Mouse (Mus musculus): ENCODE data around the gene Shc1.
A peak's percentile ranks its signal among the peaks of the same experiment; 100 is the strongest.
"Not testable (repeated sequence)": the region's sequence is repeated elsewhere in the genome, so short reads cannot be mapped to it uniquely, and the experiment has no call there.

Shc1 gene

DNA sequence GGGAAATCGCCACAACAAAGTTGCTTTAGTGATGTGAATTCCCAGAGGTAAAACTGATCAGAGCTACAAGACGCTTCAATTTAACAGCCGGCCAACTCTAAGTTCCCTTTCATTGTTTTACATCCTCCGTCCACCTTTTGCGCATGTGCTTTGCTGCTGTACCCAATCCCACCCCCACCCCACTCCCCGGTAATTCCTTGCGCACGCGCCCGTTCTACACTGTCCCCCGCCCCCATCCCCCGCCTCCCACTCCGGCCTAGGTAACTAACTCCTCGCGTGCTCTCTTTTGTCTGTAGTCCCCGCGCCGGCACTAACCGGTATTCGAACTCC lies 438 bp upstream of the Shc1 start:
- no peak for DNase-seq (ENCODE audit: low read depth in 1 of 2, low spot score in 2 of 2)

DNA sequence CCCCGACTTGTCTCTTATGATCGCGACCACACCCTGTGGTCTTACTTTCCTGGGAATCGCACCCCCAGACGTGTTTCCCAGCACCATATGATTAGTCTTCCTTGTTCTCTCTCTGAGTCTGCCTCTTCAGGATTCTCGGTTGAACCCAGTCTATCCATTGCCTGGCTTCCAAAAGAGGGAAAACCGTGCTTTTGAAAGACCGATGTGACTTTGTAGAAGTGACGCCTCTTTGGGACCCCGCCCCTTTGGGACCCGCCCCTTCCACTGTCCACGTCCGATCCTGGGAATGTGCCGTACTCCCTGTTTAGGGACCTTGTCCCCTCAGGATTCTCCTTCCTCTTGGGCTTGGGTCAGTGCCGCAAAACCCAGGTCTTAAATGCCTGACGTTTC lies 613 bp downstream of the Shc1 start:
- DNase-seq (ENCODE audit: low read depth in 1 of 2, low spot score in 2 of 2): no peak

DNA sequence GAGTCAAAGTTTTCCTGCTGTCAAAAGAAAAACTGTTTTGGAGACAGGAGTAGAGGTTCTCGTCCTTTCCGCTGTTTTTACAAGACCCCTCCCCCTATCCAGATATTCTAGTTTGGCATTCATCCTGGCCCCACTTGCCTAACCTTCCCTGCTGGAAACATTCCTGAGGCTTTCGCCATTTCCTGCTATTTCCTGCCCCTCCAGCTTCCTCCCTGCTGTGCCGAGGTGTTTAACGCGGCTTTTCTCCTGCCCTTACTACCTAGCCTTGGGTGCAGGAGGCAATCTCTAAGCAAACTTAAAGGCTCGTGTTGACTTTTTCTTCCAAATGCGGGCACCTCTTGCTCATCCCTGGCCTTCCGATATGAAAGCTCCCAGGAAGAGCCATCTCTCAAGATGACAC lies 1.3 kb downstream of the Shc1 start:
- no peak for DNase-seq (ENCODE audit: low read depth in 1 of 2, low spot score in 2 of 2)

DNA sequence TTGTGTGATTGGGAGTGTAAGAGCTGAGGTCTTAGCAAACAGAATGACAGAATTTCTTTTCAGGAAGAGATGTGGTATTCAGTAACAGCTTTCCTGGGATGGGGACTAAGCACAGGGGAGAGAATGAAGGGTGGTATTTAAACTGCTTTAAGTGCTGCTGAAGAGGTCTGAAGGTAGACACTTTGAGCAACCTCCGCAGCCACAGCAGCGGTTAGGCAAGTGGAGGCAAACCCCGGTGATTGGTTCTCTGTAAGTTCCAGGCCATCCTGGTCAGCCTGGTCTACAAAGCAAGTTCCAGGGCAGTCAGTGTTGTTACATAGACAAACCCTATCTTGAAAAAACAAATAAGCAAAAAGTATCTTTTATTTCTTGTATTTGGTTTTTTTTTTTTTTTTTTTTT lies 1.7 kb downstream of the Shc1 start:
- DNase-seq (ENCODE audit: low read depth in 1 of 2, low spot score in 2 of 2): no peak

DNA sequence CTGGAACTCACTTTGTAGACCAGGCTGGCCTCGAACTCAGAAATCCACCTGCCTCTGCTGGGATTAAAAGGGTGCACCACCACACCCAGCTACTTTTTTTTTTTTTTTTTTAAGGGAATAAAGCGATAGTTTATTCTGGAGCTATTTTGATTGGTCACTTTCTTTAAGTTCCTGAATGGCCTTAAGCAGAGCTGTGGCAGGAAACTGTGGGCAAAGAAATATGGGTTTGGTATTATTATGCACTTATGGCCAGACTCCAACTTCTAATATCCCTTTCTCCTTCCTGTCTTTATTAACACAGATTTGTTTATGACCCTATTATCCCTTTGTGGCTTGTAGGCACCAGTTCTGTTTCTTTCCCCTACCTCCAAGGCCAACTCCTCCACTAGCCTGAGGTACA lies 2.2 kb downstream of the Shc1 start:
- no peak for DNase-seq (ENCODE audit: low read depth in 1 of 2, low spot score in 2 of 2)

DNA sequence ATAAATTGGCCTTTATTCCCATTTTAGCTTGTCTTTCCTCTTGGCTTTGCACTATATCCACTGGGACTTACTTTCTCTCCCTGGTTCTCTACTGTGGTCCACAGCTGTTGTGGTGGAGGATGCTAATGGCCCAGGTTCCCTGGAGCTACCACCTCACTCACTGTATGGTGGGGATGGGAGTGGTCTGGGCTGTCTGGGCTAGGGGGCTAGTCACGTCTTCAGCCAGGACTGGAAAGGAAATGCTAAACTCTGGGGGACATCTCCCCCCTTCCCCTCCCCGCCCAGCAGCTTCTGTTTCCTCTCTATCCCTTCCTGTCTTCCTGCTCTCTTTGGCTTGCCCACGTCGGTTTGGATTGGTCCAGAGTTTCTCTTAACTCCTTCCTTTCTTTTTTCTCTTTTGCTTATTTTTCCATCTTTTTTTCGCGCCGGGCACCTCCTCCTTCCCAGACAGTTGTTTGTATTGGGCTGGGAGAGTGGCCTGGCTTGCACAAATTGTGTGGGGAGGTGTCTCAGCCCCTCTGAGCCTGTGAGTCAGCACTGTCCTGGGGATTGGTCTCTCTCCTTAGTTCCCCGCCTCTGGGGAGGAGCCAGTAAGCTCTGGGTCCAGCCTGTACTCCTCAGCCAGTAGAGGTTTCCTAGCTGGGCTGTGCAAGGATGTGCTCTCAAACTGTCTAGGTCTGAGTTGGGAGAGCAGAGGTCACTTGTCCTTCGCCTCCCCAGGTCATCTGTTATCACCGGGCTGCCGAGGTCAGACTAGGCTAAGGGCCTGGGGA lies 2.9 kb downstream of the Shc1 start:
- DNase-seq (ENCODE audit: low read depth in 1 of 2, low spot score in 2 of 2): no peak

DNA sequence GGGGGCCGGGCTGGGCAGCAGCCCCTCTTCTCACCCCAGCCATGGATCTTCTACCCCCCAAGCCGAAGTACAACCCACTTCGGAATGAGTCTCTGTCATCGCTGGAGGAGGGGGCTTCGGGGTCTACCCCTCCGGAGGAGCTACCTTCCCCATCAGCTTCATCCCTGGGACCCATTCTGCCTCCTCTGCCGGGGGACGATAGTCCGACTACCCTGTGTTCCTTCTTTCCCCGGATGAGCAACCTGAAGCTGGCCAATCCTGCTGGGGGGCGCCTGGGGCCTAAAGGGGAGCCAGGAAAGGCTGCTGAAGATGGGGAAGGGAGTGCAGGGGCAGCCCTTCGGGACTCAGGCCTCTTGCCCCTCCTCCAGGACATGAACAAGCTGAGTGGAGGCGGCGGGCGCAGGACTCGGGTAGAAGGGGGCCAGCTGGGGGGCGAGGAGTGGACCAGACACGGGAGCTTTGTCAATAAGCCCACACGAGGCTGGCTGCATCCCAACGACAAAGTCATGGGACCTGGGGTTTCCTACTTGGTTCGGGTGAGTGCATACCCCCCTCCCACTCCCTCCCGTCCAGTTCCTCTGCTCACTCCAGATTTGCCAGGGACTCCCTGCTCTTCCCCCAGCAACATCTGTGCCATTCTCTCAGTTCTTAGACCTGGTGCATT lies 3.7 kb downstream of the Shc1 start:
- no peak for DNase-seq (ENCODE audit: low read depth in 1 of 2, low spot score in 2 of 2)

DNA sequence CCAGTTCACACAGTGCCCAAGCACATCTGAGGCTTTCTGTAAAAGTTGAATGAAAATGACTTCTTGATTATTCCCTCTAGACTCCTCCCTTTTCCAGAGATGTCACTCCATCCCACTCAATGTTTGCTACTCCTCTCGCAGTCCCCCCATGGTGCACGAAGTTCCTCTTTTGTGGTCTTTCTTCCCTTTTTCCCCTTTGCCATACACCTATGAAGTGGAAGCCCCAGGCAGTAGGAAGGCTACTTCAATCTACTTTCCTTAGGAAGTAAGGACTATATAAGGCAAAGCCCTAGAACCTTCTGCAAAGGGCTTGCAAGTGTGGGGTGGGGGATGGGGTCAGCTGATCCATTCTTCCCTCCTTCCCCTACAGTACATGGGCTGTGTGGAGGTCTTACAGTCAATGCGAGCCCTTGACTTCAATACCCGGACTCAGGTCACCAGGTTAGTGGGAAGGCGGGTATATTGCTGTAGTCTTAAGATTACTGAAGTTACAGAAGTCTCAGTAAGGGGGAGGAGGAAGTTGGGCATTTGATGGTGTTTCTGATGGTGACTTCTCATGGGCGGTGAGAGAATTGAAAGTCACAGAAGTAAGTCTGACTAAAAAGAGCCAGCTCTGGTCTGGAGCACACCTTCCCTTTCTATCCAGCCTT lies 4.4 kb downstream of the Shc1 start:
- DNase-seq (ENCODE audit: low read depth in 1 of 2, low spot score in 2 of 2): no peak

DNA sequence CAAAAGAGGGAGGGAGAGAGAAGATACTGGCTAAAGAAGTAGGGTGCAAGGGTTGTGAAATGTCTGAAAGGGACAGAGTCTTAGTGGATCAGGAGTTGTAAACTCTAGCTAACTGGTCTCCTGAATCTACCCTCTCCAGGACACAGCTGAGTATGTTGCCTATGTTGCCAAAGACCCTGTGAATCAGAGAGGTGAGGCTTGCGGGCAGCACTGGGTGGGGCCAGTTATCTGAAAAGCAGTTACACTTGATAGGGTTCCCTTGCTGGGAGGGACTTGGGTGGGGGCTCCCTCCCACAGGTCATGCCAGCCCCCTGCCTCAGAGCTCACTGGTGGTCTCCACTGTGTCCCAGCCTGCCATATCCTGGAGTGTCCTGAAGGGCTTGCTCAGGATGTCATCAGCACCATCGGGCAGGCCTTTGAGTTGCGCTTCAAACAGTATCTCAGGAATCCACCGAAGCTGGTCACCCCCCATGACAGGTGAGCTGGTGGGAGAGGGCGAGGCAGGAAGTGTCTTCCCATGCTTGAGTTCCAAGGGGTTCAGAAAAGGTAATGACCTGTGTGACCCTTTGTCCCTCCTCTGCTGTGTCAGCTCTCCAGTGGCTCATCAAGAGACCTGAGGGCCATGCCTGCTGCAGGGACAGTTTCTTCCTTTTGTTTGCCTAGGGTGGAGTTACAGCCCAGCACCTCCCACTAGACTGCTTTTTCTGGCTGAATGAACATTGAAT lies 6.3 kb downstream of the Shc1 start:
- DNase-seq (ENCODE audit: low read depth in 1 of 2, low spot score in 2 of 2): no peak

DNA sequence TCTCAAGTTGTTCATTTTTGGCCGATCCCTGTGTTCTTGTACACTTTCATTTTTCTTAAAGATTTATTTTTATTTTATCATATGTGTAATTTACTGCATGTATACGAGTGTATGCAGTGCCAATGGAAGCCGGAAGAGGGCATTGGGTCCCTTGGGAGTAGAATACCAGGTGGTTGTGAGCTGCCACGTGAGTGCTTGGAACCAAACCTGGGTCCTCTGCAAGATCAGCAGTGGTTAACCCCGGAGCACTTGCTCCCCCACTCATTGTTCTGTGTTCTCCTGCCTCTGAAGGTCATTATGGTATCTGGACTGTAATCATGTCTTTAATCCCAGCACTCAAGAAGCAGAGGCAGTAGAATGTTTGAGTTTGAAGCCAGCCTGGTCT lies 6.9 kb downstream of the Shc1 start:
- no peak for DNase-seq (ENCODE audit: low read depth in 1 of 2, low spot score in 2 of 2)

DNA sequence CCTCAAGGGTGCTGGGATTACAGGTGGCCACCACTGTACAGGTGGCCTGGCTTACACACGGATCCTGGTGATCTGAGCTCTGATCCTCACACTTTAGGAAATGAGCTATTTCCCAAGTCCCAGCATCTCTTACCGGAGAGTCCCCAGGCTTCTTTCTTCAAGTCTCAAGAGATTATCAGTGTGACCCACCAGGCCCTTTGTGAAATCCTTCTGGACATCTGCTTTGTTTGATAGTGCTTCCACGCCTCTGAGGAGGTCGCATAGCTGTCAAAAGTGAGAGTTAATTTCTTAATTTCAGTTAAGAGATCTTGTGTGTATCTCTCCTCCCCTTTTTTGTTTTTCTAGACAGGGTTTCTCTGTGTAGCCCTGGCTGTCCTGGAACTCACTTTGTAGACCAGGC lies 7.6 kb downstream of the Shc1 start:
- no peak for DNase-seq (ENCODE audit: low read depth in 1 of 2, low spot score in 2 of 2)

DNA sequence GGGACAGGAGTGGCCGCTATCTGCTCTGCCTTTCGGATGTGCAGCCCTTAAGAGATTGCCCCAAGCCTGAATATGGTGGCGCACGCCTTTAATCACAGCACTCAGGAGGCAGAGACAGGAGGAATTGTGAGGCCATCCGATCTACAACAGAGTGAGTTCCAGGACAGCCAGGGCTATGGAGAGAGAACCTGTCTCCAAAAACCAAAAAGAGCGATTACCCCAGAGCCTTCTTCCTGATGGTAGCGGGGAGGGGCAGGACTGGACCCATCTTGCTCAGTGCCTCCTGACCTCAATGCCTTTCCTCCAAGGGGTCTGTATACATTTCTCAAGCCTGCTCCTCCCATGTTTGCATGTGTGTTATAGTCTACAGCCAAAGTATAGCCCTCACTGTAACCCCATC lies 10.8 kb downstream of the Shc1 start:
- DNase-seq (ENCODE audit: low read depth in 1 of 2, low spot score in 2 of 2): not testable (repeated sequence)

DNA sequence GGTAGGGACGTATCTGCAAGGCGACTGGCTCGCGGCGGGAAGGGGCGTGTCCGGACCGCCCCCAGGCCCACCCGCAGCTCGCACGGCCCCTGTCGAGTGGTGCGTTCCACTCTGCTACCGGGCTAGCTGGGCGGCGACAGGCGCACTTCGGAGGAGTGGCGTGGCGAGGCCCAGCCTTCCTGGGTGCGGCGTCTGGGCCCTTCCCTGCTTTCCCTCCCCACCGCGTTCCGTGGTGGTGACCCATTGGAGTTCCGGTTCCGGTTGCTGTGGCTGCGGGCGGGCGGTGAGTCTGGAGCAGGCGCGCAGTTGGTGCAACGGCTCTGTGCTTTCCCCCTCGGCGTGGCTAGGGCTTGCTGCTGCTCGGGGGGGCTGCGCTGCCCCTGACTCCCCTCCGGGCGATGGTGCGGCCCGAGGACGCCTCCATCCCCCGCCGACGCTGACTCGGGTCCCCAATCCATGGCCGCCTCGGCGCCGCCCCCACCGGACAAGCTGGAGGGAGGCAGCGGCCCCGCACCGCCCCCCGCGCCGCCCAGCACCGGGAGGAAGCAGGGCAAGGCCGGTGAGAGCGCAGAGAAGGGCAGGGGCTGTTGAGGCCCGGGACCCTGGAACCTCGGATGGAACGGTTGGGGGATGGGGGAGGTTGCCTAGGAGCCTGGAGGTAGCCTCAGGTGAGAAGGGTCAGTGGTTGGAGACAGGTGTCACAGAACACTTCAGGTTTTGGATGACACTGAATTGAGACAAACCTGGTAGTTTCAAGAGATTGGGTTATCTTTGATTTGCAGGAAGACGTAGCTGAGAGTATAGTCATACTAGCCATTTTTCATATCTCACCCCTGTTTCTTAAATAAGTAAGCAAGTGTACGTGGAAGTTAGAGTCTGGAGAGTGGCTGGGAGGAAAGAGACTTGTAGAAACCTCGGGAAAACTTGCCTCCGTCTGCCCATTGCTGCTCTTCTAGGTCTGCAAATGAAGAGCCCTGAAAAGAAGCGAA lies 12.2 kb downstream of the Shc1 start, which contains the start of gene Pygo2:
Gene Pygo2 (plus strand): TSS at position 44 of the 989 bp plus-strand sequence.
- DNase-seq (ENCODE audit: low read depth in 1 of 2, low spot score in 2 of 2): peak; percentile 66 to 80

DNA sequence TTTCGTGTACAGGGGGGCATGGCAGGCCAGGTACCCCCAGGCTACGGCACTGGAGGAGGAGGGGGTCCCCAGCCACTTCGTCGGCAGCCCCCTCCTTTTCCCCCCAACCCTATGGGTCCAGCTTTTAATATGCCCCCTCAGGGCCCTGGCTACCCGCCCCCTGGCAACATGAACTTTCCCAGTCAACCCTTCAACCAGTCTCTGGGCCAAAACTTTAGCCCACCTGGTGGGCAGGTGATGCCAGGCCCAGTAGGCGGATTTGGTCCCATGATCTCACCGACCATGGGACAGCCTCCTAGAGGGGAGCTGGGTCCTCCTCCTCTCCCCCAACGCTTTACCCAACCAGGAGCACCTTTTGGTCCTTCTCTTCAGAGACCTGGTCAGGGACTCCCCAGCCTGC lies 14.4 kb downstream of the Shc1 start:
- DNase-seq (ENCODE audit: low read depth in 1 of 2, low spot score in 2 of 2): no peak

DNA sequence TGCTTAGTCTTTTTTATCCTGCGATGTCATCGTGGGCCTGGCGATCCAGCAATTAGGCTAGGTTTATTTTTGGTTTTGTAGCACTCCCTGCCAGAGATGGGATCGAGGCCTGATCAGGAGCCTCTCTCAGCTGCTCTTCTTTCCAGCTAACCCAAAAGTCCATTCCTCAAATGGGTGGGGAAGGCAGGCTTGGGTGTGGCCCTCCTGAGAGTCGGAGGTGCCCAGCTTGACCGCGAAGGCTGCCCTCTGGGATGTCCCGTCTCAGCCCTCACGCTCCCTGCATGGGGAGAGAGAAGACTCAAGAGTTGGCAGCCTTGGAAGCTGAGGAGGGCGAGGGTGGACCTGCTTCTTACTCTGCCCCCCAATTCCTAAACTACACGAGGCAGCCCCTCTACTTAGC lies 16.3 kb downstream of the Shc1 start:
- DNase-seq (ENCODE audit: low read depth in 1 of 2, low spot score in 2 of 2): no peak

DNA sequence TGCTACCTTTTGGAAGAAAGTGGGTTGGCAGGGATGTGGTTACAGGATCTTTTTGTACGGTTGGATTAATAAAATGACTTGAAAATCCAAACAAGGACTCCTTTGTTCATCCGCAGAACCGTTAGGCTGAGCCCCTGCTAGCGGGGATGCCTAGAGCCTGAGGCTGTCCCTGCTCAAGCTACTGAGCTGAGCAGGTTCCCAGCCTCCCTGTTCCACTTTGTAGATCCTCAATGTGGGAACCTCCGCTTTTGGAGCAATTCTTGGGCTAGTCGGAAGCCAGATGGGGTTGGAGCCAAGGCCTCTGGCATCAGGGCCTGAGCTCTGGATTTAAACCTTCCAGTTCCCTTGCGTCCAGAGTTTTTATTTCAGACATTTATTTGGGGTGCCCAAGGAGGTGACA lies 16.8 kb downstream of the Shc1 start:
- DNase-seq (ENCODE audit: low read depth in 1 of 2, low spot score in 2 of 2): no peak

DNA sequence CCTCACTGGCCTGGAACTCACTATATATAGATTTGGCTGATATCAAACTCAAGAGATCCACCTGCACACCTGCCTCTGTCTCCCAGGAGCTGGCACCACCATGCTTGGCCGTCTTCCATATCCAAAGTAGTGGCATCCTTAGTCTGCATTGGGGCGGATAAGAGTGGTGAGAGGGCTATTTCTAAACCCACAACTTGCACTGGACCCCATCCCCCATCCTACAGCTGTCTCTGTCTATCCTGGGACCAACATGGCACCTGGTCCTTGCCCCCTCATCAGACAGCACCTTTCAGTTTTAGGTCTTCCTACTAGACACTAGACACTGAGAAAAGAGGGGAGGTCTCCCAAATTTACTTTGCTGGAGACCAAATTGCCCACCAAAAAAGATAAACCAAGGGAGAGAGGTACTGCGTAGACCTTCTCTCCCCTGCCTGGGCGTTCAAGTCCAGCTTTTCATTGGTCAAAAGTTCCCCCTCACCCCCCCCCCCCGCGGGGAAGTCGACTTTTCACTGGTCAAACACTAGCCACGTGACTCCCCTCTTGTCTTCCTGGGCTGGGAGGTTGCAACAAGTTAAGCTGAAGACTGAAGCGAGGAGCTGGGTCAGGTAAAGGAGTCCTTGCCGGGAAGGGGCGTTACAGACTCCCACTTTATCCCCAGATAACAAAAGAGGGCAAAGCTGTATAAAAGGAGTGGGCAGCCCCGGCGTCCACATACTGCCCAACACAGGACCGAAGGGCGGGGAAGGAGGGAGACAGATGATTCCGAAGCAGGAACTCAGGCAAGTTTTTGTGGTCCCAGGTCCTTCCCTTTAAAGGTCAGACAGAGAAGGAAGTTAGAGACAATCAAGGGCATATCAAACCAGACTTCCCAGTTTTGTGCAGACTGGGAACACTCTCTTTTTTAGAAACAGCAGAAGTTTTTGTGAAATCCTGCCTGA lies 18.2 kb downstream of the Shc1 start, which contains the start of gene Pbxip1:
Gene Pbxip1 (plus strand): TSS at position 531 of the 938 bp plus-strand sequence.
- DNase-seq (ENCODE audit: low read depth in 1 of 2, low spot score in 2 of 2): peak in 1 of 2 experiments; percentile 54

DNA sequence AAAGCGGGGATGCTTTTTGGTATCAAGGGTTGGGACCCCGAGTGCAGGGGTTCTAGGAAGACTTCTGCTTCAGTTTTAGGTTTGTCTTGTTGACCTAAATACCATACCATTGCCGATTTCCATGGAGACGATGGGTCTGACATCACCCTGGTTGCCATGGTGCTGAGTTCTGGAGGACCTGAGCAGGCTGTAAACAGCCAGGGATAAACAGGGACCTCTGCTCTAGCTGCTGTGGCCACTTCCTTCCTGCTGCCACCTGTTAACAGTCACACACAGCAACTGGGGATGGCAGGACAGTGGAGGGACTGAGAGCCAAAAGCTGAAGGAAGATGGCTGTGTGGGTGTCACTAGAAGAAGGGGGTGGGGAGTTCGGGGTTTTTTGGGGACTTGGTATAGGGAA lies 19.0 kb downstream of the Shc1 start:
- DNase-seq (ENCODE audit: low read depth in 1 of 2, low spot score in 2 of 2): peak in 1 of 2 experiments; percentile 48

DNA sequence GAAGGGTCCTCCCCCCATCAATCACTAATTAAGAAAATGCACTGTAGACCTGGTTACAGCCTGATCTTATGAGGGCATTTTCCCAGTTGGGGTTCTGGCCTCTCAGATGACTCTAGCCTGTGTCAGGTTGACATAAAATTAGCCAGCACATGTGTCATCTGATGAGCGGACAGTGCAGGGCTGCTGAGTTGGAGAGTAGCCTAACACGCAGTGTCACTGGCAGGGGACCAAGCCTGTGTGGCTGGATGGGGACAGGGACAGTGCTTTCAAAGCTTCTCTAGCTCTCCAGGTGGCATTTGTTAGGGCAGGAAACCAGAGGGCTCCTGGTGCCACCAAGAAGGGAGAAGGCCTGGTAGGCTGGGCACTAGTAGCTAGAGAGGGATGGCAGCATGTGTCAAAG lies 22.4 kb downstream of the Shc1 start:
- no peak for DNase-seq (ENCODE audit: low read depth in 1 of 2, low spot score in 2 of 2)
